Mouse (Mus musculus) right cerebral cortex, postnatal 25 days (tissue): ENCODE results near the gene Rb1.

Experiments
- DNase-seq: peaks from one replicate; pipeline ENCODE4 v3.0.0; 2022

The Rb1 gene

DNA sequence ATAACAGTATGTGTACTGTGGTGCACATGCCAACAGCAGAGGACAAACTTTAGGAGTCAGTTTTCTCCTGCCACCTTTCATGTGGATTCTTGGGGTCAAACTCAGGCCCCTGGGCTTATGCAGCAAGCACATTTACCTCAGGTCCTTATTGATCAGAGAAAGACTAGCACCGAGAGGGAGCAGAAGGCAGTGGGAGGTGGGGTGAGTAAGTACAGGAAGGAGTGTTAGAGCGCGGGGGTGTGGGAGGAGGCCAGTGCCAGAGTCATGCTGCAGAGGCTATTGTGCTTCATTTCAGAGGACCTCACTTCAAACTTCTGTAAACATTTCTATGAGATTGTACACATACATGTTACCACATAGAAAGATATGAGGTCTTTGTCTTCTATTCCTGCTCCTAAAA, 124.2 kb downstream of the Rb1 start:
- DNase-seq = no peak

GRCm38 (mm10) chr14:73199058-73199457, 126.6 kb downstream of the Rb1 start:
- DNase-seq = no peak

- DNase-seq = no peak
Measured at GRCm38 (mm10) chr14:73186875-73187274, 138.7 kb downstream of the Rb1 start.

- no peak for DNase-seq
Measured at GRCm38 (mm10) chr14:73181144-73181543, 144.5 kb downstream of the Rb1 start.

DNA sequence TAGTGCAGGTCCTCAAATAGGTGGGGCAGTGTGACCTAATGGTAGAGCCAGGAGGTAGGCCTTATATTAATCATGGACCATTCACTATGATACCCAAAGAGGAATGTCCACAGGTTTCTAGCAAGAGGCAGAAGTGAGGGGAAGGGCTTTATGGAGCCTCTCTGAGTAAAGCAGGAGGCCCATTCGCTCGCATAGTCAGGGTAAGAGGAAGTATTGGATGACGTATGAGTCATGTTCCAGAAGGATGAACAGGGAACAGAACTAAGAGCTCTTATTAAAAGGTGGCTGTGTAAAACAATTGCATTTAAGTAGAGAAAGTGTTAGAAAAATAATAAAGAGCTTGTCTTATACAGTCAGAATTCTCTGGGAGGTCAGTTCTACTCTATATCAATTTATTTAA, 145.0 kb downstream of the Rb1 start:
- no peak for DNase-seq

- DNase-seq = no peak
Measured at GRCm38 (mm10) chr14:73179221-73179681, 146.4 kb downstream of the Rb1 start.

DNA sequence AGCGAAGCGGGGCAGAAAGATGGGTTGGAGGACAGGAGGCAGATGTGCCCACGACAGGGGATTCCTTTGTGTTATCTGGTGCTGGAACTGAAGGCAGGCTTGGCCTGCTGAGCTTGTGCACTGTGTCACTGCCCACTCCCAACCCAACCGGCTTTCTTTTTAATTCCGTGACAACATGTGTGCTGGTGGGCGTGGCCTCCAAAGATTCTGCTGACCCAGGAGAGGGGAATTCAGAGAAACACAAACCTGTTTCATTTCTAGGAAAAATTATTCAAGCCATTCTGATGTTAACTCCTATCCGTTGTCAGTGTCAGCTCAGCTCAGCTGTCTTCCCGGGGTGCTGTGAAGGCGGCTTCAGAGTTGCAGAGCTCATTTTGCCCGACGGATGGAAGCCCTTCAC, 147.7 kb downstream of the Rb1 start:
- no peak for DNase-seq

DNA sequence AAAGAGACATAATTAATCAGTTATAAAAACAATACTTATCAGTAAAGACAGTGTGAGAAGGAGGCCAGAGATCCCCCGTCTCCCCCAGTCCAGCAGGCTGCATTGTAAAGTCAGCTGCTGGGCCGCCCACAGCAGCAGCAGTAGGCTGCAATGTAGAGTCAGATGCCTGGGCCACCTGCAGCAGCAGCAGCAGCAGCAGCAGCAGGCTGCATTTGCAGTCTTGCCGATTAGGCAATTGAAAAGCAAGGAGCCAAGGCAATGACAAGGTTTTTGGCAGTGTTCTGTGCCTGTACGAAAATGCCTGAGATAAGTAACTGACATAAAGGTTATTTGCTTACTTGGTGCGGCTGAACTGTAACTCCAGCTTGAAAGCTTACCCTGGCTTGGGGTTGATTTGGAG, 149.4 kb downstream of the Rb1 start:
- DNase-seq = no peak

GRCm38 (mm10) chr14:73175814-73176213, 149.8 kb downstream of the Rb1 start:
- DNase-seq = no peak

DNA sequence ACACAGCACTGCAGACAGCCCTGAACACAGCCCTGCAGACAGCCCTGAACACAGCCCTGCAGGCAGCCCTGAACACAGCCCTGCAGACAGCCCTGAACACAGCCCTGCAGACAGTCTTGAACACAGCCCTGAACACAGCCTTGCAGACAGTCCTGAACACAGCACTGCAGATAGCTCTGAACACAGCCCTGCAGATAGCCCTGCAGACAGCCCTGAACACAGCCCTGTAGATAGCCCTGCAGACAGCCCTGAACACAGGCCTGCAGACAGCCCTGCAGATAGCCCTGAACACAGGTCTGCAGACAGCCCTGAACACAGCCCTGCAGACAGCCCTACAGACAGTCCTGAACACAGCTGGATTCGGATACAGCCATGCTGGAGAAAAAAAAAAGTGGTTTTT, 150.6 kb downstream of the Rb1 start:
- no peak for DNase-seq

DNA sequence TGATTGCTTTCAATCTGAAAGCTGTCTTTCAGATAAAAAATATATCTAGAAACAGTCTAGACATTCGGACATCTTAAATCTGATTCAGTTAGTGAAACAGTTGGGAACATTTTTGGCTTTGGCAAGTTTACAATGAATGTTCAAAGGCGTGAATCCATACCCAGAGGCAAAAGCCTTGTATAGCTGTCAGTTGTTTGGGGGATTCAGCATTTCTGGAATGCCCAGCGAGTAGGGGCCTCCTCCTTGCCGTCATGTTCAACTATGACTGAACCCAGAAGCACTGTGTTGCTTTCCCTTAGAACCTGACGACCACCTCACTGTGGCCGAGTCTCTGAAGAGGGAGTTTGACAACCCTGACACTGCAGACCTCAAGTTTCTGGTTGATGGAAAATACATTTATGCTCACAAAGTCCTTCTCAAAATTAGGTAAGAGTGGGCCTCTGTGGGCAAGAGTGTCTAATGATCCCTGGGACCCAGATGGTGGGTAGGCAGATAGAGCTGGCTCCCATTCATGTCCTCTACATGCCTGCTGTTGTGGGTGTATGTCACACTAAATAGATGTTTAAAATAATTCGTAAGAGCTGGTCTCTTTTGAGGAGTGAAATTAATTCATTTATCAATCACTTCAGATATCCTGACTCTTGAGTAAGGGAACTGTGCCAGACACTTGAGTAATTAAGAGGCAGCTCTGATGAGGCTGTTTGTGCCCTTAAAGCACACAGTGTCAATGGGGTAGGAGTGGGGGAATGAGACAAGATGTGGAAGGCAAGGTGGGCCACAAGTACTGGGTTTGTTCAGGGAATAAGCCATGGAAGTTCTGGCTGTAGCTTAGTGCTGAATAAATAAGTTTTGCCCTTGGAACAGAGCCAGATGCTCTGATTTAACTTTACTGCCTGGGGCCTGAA, 151.3 kb downstream of the Rb1 start:
- DNase-seq = no peak

- no peak for DNase-seq
Measured at GRCm38 (mm10) chr14:73173662-73174061, 152.0 kb downstream of the Rb1 start.

- no peak for DNase-seq
Measured at GRCm38 (mm10) chr14:73172196-73173011, 153.2 kb downstream of the Rb1 start.

DNA sequence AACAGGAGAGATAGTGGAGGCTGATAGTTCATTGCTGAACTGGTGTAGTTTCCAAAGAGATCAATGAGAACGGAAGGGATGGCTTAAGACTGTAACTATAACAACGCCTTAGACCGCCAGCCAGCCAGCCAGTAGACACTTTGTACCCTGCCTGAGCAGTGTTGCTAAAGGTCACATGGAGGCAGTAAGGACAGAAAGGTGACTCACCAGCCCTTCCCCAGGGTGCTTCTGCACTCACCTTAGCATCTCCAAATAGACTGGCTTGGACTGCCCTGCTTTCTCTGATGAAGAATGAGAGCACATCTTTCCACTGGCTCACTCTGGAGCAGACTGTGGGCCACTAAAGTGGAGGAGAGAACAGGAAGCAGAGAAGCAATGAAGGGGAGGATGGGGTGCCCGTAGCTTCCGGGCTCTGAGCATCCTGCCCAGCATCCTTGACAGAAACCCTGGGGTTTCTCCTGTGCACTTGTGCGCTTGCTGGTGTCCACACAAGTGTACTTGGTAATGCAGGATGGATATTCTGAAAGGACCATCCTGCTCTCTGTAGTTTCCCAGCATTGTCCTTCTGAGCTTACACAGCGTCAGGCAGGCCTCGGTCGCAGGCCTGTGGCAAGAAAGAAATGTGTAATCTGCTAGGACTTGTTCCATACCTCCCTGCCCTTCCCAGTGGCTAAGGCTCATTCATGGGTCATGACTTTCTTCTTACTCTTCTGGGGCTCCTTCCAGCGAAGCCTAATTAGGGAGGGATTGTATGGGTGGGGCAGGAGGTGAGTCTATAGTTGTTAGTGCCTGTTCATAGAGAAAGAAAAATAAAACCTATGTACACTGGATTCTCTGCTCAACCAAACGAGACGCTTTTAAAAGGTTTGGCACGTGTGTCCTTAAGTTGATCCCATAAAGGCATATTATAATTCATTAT, 155.4 kb downstream of the Rb1 start:
- no peak for DNase-seq

GRCm38 (mm10) chr14:73168605-73169004, 157.0 kb downstream of the Rb1 start:
- DNase-seq = no peak

DNA sequence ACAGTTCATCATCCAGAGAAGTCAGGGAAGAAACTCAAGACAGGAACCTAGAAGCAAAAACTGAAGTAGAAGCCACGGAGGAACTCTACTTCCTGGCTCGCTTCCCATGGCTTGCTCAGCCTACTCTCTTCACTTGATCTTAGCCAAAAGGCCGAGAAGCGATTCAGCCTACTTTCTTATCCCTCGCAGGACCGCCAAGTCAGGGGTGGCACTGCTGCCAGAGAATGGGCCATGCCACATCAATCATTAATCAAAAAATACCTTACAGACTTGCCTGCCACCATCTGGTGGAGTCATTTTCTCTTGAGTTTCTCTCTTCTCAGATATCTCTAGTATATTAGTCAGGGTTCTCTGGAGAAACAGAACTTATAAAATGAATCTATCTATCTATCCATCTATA, 160.5 kb downstream of the Rb1 start:
- DNase-seq = no peak

- no peak for DNase-seq
Measured at GRCm38 (mm10) chr14:73163363-73163998, 162.1 kb downstream of the Rb1 start.

DNA sequence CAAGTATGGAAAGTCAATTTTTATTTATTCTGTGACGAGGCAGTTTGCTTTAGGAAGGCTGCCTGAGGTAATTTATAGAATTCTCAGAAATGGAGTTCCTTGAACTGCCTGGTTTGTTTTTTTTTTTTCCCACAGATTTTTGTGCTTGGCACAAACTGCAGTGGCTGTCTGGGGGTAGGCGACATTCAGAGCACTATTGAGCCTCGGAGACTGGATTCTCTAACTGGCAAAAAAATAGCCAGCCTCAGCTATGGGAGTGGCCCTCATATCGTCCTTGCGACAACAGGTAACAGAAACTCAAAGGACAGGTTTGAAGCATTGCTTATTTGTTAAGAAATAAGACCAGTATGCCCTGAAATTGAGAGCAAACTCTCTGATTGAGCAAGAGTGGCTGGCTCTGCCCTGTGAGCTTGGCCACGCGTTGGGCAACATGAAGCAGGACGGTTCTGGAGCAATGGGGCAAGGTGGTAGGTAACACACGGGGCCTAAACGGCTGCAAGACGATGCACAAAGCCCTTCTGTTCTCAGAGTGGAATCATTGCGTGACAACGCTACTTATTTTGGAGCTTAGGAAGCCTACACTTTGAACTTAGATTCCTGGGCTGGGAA, 163.3 kb downstream of the Rb1 start:
- DNase-seq = no peak

DNA sequence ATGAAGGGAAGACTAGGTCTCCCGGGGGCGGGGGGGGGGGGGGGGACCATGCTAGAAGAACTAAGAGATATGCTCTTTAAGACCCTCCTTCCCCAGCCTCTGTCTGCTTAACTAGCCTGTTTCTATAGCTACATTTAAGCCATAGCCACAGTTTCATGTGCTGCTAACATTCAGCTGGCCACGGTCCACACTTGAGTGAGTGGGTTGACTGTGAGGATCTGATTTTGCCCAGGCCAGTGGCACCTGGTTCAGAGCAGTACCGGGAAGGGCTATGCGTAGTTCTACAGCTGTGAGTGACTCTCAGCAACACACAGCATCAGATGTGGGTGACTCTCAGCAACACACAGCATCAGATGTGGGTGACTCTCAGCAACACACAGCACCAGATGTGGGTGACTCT, 164.3 kb downstream of the Rb1 start:
- no peak for DNase-seq

DNA sequence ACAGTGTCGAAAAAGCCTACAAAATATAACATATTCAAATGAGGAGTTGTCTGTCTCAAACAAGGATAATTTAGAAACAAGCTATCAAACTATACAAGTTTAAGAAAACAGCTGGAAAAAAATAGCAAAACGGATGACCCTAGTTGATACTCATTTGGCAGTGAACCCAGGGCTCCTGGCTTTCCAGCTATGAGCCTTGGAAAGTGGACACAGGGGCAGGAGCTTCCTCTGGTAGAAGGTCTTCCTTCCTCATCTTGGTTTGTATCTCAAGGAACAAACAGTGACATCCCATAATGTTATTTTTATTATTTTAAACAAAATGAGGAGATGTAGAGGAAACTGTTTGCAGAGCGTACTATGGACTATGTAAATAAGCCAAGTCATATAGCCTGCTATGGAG, 177.5 kb downstream of the Rb1 start:
- DNase-seq = no peak

GRCm38 (mm10) chr14:73146721-73147120, 178.9 kb downstream of the Rb1 start:
- DNase-seq = no peak

DNA sequence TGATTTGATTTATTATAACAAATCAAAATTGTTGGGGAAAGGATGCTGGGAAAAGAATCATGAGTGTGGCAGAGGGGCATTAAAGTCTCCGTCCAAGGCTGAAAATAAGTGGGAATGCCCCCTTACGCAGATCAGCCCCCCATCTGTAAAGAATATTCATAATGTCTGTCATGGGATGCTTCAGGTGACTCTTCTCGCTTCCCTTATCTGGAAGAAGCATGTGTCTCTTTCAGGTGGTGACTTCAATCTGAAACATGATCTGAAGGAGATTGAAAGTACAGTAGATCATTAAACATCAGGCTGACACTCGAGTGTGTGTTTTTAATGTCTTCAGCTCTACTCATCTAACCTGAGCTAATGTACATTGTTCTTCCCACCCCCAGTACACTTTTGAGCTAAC, 180.1 kb downstream of the Rb1 start:
- DNase-seq = no peak
